Mouse (Mus musculus) embryonic facial prominence, embryonic 15.5 days (tissue): ENCODE results near the gene Ncln. TPM values are rescaled to one million over a fixed set of nuclear protein-coding genes. Genes with fewer than 3 reads are reported as not detected.

Source experiments
- ATAC-seq: fragments of 200-750 bp; cut with Nextera tagmentation; 2 replicates; pipeline ENCODE4 v1.8.0; 2017; ENCODE audit warnings: low read depth, moderate TSS enrichment; ENCODE audit not compliant: insufficient number of reproducible peaks, low FRiP score, low TSS enrichment
- H3K27ac ChIP-seq: fragments of 300-500 bp; sonication (generic); replicated peaks from 2 replicates; pipeline ENCODE4 v1.5.1; 2015; ENCODE audit warnings: mild to moderate bottlenecking, inconsistent platforms
- H3K27me3 ChIP-seq: fragments of 300-500 bp; sonication (generic); 2 replicates; pipeline ENCODE4 v1.6.1; 2015; ENCODE audit warnings: inconsistent platforms
- H3K36me3 ChIP-seq: fragments of 300-500 bp; sonication (generic); 2 replicates; pipeline ENCODE4 v1.6.1; 2015; ENCODE audit warnings: mild to moderate bottlenecking, inconsistent platforms
- H3K4me1 ChIP-seq: fragments of 300-500 bp; sonication (generic); 2 replicates; pipeline ENCODE4 v1.6.1; 2015; ENCODE audit warnings: inconsistent platforms
- H3K4me2 ChIP-seq: fragments of 300-500 bp; sonication (generic); replicated peaks from 2 replicates; pipeline ENCODE4 v1.6.1; 2015; ENCODE audit warnings: mild to moderate bottlenecking, inconsistent platforms
- H3K4me3 ChIP-seq: fragments of 300-500 bp; sonication (generic); replicated peaks from 2 replicates; pipeline ENCODE4 v1.5.1; 2015; ENCODE audit warnings: mild to moderate bottlenecking, inconsistent platforms
- H3K9ac ChIP-seq: fragments of 300-500 bp; sonication (generic); 2 replicates; pipeline ENCODE4 v1.6.1; 2015; ENCODE audit warnings: inconsistent platforms
- H3K9me3 ChIP-seq: fragments of 300-500 bp; sonication (generic); replicated peaks from 2 replicates; pipeline ENCODE4 v1.6.1; 2016; ENCODE audit warnings: inconsistent platforms
- WGBS: fragments of 180-500 bp; shearing (Covaris S2); methylation state at CpG from one replicate; pipeline ENCODE4 v1.1.7; 2015; 5-methylcytosine and 5-hydroxymethylcytosine counted together
- polyA plus RNA-seq: library from polyadenylated mRNA; unstranded; fragments of >200 nt; fragmentation: Nextera tagmentation; extraction: Ambion mirVana; gene quantifications from 2 replicates; pipeline ENCODE4 v1.2.1, GENCODE M21; 2015

Gene Ncln
- polyA plus RNA-seq, 1 experiment from 2014 or later: 89.1 TPM

DNA sequence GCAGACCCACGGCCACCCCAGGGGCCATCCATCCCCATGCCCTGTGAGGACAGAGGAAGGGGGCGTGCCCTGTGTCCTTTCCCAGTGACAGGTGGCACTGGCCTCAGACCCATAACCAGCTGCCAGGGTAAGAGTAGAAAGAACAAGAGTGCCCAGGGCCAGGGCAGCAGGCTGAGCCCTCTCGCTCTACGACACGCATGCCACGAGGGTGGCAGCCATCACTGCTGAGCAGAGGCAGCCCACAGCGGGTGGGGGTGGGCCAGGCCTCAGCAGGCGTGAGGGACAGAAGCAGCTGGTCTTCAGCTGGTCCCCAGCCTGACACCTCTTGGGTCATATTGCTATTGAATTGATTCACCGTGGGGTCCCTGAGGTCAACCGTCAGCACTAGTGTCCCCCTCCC, 9.7 kb downstream of the Ncln start:
- no peak overlapping the region for H3K4me2 ChIP-seq
- H3K4me1 ChIP-seq: peaks cover 14% of the 10 kb centered on the region
- H3K4me3 ChIP-seq: no peak overlapping the region
- no peaks in the 10 kb centered on the region for H3K9me3 ChIP-seq
- no peak overlapping the region for H3K27ac ChIP-seq
- WGBS: 79% methylated on average over 10 of the region's 10 CpGs
- no peak for ATAC-seq
- no peak overlapping the region for H3K9ac ChIP-seq
- H3K27me3 ChIP-seq: peaks cover 9% of the 10 kb centered on the region
- peaks cover 55% of the 10 kb centered on the region for H3K36me3 ChIP-seq

GRCm38 (mm10) chr10:81485479-81486018, 10.6 kb downstream of the Ncln start:
- 68% methylated on average over 7 of the region's 7 CpGs for WGBS
- no peak for ATAC-seq

GRCm38 (mm10) chr10:81485060-81485449, 11.1 kb downstream of the Ncln start:
- H3K4me1 ChIP-seq: peaks cover 15% of the 10 kb centered on the region
- no peak overlapping the region for H3K4me2 ChIP-seq
- 25% methylated on average over 2 of the region's 2 CpGs for WGBS
- no peak overlapping the region for H3K4me3 ChIP-seq
- peaks cover 24% of the 10 kb centered on the region for H3K27me3 ChIP-seq
- H3K9ac ChIP-seq: no peak overlapping the region
- ATAC-seq: no peak
- H3K36me3 ChIP-seq: peaks cover 41% of the 10 kb centered on the region
- H3K9me3 ChIP-seq: no peaks in the 10 kb centered on the region
- no peak overlapping the region for H3K27ac ChIP-seq

More at GRCm38 (mm10) chr10:81485479-81486018, 10.6 kb downstream of the Ncln start:
- no peak overlapping the region for H3K9ac ChIP-seq
- peaks cover 19% of the 10 kb centered on the region for H3K27me3 ChIP-seq
- H3K36me3 ChIP-seq: peaks cover 46% of the 10 kb centered on the region
- H3K4me2 ChIP-seq: no peak overlapping the region
- no peak overlapping the region for H3K4me3 ChIP-seq
- H3K27ac ChIP-seq: no peak overlapping the region
- peaks cover 15% of the 10 kb centered on the region for H3K4me1 ChIP-seq
- H3K9me3 ChIP-seq: no peaks in the 10 kb centered on the region

GRCm38 (mm10) chr10:81484441-81485059, 11.6 kb downstream of the Ncln start:
- WGBS: 64% methylated on average over 6 of the region's 6 CpGs
- peaks cover 36% of the 10 kb centered on the region for H3K36me3 ChIP-seq
- H3K27me3 ChIP-seq: peaks cover 26% of the 10 kb centered on the region
- H3K9me3 ChIP-seq: no peaks in the 10 kb centered on the region
- H3K4me1 ChIP-seq: peaks cover 15% of the 10 kb centered on the region
- H3K9ac ChIP-seq: no peak overlapping the region
- no peak for ATAC-seq
- H3K4me3 ChIP-seq: no peak overlapping the region
- H3K27ac ChIP-seq: no peak overlapping the region
- H3K4me2 ChIP-seq: no peak overlapping the region

GRCm38 (mm10) chr10:81483983-81484382, 12.2 kb downstream of the Ncln start:
- no peak for ATAC-seq
- Histone ChIP-seq H3K9ac (no peak overlapping the region), H3K36me3 (peaks cover 31% of the 10 kb centered on the region), H3K27me3 (peaks cover 26% of the 10 kb centered on the region), H3K4me3 (no peak overlapping the region), H3K4me2 (no peak overlapping the region), H3K27ac (no peak overlapping the region), H3K9me3 (no peaks in the 10 kb centered on the region), H3K4me1 (peaks cover 15% of the 10 kb centered on the region)
- 19% methylated on average over 9 of the region's 9 CpGs for WGBS

DNA sequence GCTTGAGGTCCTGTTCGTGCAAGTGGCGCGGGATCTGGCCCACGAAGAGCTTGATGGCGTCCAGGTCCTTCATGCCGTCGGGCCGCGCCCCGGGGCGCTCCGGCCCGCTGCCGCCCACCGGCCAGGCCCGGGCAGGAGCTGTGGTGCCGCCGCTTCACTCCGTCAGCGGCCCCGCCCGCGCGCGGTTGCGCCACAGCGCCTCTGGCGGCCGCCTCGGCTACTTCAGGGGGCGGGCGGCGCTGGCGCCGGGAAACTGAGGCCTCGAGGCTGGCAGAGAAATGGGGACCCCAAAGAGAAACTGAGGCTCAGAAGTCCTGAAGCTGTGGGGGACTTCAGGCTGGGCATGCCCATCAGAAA, 13.7 kb downstream of the Ncln start, which contains the start of gene Celf5:
TSS of gene Celf5 (minus strand) at position 177 of the 357 bp plus-strand sequence.
- H3K27me3 ChIP-seq: peaks cover 32% of the 10 kb centered on the region
- under 1% methylated on average over 36 of the region's 36 CpGs for WGBS
- peak within 1 kb of the TSS; percentile 29 for H3K9ac ChIP-seq
- H3K4me3 ChIP-seq: peak within 1 kb of the TSS; percentile 51
- no peak within 1 kb of the TSS for H3K27ac ChIP-seq
- H3K4me1 ChIP-seq: peaks cover 18% of the 10 kb centered on the region
- H3K36me3 ChIP-seq: peaks cover 16% of the 10 kb centered on the region
- ATAC-seq: peak; percentile 22; the same call in 1 of the 2 replicates
- peak within 1 kb of the TSS; percentile 84 for H3K4me2 ChIP-seq
- H3K9me3 ChIP-seq: no peaks in the 10 kb centered on the region

- Histone ChIP-seq H3K27ac (no peak overlapping the region), H3K27me3 (peaks cover 39% of the 10 kb centered on the region), H3K4me1 (peaks cover 22% of the 10 kb centered on the region), H3K9me3 (no peaks in the 10 kb centered on the region), H3K4me3 (peak overlapping the region; percentile 51), H3K4me2 (peak overlapping the region; percentile 84), H3K36me3 (peaks cover 10% of the 10 kb centered on the region), H3K9ac (peak overlapping the region; percentile 29)
- 7% methylated on average over 35 of the region's 35 CpGs for WGBS
- ATAC-seq: no peak
These were observed 14.3 kb downstream of the Ncln start for GRCm38 (mm10) chr10:81481605-81482532.

DNA sequence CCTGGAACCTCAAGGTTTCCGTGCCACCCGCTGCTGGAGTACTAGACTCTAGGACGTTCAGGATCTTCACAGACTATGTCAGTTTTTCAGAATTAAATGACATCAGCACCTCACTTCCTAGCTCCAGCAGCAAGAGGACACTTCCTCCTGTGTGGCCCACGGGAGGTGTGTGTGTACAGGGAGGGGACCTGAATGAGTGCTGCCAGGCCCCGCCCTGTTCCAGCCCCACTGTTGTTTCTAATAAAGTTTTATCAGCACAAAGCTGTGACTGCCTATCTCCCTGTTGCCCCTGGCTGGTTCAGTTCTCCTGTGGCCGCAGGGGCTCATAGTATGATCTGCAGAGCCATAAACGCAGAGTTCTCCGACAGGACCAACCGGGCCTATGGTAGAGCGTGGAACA, 21.7 kb downstream of the Ncln start:
- no peaks in the 10 kb centered on the region for H3K9me3 ChIP-seq
- no peaks in the 10 kb centered on the region for H3K36me3 ChIP-seq
- H3K4me1 ChIP-seq: peaks cover 11% of the 10 kb centered on the region; the same call in 1 of the 2 replicates
- H3K9ac ChIP-seq: no peak overlapping the region
- H3K27ac ChIP-seq: no peak overlapping the region
- H3K27me3 ChIP-seq: peaks cover 70% of the 10 kb centered on the region
- ATAC-seq: no peak
- no peak overlapping the region for H3K4me2 ChIP-seq
- WGBS: 77% methylated on average over 10 of the region's 10 CpGs
- no peak overlapping the region for H3K4me3 ChIP-seq

DNA sequence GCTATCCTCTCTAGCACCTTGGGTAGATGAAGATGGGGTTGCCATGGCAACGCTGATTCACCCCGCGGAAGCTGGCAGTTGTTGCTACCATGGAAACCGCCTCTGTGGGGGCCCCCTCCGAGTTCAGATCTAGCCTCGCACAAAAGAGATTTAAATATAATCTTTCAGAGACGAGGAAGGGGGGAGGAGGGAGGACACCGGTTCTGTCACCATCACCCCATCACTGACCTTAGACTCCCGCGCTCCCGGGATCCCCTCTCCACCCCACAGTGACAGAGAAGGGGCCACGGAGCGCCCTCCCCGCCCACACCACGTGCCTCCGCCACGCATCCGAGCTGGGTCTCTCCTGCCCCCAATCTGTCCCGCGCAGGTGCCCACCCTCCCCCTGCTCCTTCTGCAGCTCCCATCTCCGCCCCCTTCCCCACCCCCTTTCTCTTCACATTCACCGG, 23.2 kb downstream of the Ncln start:
- Histone ChIP-seq H3K4me2 (peak overlapping the region; percentile 8; the same call in 1 of the 2 replicates), H3K4me3 (no peak overlapping the region), H3K27me3 (peaks cover 73% of the 10 kb centered on the region), H3K36me3 (no peaks in the 10 kb centered on the region), H3K4me1 (peaks cover 11% of the 10 kb centered on the region; the same call in 1 of the 2 replicates), H3K9ac (no peak overlapping the region), H3K9me3 (no peaks in the 10 kb centered on the region), H3K27ac (no peak overlapping the region)
- WGBS: 2% methylated on average over 22 of the region's 22 CpGs
- no peak for ATAC-seq

DNA sequence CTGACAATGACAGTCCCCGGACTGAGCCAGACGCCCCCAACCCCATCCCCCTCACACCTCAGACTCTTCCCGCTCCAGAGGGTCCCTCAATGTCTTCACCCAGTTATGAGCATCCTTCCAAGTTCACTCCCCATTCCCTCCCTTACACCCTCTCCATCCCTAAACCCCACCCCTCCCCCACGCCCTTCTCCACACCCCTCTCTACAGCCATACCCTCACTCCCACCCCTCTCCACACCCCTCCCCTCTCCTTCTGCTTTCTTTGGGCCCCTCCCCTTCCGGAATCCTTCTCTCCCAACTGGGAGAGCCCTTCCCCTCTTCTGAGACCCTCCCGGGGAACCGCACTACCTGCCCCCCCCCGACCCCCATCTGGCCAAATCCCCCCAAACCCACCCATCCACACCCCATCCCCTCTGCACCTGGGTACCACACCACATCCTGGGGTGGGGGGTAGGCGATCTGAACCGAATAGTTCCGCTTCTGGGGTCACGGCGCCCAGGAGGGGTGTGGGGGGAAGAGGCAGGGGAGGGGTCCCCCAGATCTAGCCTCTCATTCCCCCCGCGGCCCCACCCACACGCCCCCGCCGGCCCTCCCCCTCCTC, 23.7 kb downstream of the Ncln start:
- Histone ChIP-seq H3K4me2 (no peak overlapping the region; the same call in 1 of the 2 replicates), H3K4me1 (peaks cover 8% of the 10 kb centered on the region; the same call in 1 of the 2 replicates), H3K4me3 (no peak overlapping the region), H3K27me3 (peaks cover 71% of the 10 kb centered on the region), H3K9ac (no peak overlapping the region), H3K9me3 (no peaks in the 10 kb centered on the region), H3K36me3 (no peaks in the 10 kb centered on the region), H3K27ac (no peak overlapping the region)
- no peak for ATAC-seq
- WGBS: 3% methylated on average over 18 of the region's 18 CpGs

- H3K4me3 ChIP-seq: no peak overlapping the region
- H3K36me3 ChIP-seq: no peaks in the 10 kb centered on the region
- no peak overlapping the region for H3K4me2 ChIP-seq
- WGBS: 53% methylated on average over 18 of the region's 18 CpGs
- H3K9me3 ChIP-seq: no peaks in the 10 kb centered on the region
- H3K4me1 ChIP-seq: peaks cover 5% of the 10 kb centered on the region; the same call in 1 of the 2 replicates
- H3K27me3 ChIP-seq: peaks cover 62% of the 10 kb centered on the region
- no peak overlapping the region for H3K27ac ChIP-seq
- H3K9ac ChIP-seq: no peak overlapping the region
- ATAC-seq: 0 out of 2 replicates have a peak, but pooled peaks have one; percentile 7
These were observed 25.7 kb downstream of the Ncln start for GRCm38 (mm10) chr10:81470454-81470853.
